Mouse (Mus musculus): ENCODE measurements around the gene Insl3.

DNA sequence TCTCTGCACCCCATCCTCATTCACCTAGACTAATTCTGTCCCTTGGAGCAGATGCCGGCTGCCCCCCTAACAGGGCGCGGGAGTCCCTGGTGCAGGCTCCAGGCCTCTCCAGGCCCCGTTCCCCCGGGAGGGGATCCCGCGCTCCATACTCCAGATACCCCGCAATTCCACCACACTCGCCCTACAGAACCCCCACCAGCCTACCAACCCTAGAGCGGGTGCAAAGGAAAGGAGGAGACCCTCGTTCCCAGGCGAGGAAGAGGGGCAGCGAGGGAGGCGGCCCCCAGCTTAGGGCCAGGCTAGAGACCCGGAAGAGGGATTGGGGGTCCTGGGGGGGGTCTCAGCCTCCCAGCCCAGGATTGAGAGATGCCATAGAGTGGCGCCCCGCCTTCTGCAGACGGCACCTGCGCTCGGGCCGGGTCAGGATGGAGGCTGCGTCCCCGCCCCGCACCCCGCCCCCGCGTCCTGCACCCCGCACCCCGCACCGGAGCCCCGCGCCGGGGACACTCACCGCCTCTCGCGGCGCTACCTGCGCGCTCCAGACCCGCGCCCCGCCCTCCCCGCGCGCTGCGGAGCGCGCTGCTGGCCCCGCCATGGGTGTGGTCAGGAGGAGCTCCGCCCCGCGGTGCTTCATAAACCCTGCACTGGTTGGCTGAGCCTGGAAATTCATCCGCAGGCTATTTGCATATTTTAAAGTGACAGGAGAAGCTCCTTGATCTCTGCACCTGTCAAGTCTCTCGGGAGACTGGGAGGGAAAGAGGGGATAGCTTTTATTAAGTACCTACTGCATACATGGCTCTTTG, 36.3 kb downstream of the Insl3 start, which contains the start of gene Fcho1:
- TF ChIP-seq EP300 (IDR thresholded peaks at IDR 0.05) (no peak), CTCF (IDR thresholded peaks at IDR 0.05) (no peak)
